Mouse (Mus musculus): ENCODE results near the gene F11r. TPM values are rescaled to one million over a fixed set of nuclear protein-coding genes. Genes with fewer than 3 reads are reported as not detected.

Gene F11r
- total RNA-seq (2021): 1 to 10 TPM; 4.2 to 6.0 TPM
- long read RNA-seq, experiment 1, partial matches to known transcripts: 0 of 1 reads
- long read RNA-seq, experiment 1, other reads (novel, unspliced or antisense): 0 of 1 reads
- long read RNA-seq, experiment 2, partial matches to known transcripts: 0 of 1 reads
- long read RNA-seq, experiment 2, other reads (novel, unspliced or antisense): 1 of 1 reads

DNA sequence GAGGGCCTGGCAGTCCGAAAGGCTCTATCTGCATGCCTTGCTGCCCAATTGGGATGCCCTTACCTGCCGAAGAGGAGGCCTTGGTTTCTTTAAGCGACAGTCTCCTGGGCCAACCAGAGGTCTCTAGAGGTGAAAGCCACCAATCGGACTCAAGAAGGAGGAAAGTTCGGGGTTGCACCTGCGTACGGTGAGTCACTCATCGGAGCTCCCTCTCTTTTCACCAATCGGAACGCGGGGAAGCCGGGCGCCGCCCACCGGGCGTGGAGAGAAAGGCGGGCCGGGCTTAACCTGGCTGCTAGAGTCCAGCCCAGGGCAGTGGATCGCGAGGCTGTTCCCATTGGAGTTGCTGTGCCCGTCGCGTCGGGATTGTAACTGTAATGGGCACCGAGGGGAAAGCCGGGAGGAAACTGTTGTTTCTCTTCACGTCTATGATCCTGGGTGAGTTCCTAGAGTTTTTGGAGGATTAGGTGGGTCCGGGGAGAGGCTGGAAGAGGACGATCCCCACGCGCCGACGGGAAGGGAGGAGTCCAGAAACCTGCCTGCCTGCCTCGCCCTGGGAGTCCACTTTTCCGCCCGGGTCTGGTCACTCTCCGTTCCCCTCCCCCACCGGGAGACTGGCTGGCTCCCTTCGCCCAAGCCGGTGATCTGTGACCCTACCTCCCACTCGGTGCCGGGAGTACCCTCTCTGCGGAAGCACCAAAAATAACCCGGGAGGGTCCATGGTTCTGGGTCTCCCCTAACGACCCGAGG lies at the start of gene F11r:
TSS of gene F11r (plus strand) at position 272 of the 750 bp plus-strand sequence.
- intact Hi-C loops (cut with DNase I): no loop called here

GRCm38 (mm10) chr1:171388376-171389102 lies 48.8 kb upstream of the F11r start, which contains the start of gene Arhgap30:
Arhgap30 (plus strand) TSS chr1:171388954.
- DNase-seq: peak; percentile 43
- H3K27ac ChIP-seq: peak within 1 kb of the TSS; percentile 54
- peak within 1 kb of the TSS; percentile 45 for H3K4me3 ChIP-seq
- intact Hi-C loops (cut with DNase I): no loop called here
- TF ChIP-seq CTCF (IDR thresholded peaks at IDR 0.05): no peak

More for the DNA sequence above, at the start of gene F11r:
- H3K27ac ChIP-seq: peak within 1 kb of the TSS; percentile 79
- DNase-seq: peak; percentile 74
- peak within 1 kb of the TSS; percentile 68 for H3K4me3 ChIP-seq
- peak; percentile 25; the same call in 1 of the 2 replicates for TF ChIP-seq CTCF (IDR thresholded peaks at IDR 0.05)

DNA sequence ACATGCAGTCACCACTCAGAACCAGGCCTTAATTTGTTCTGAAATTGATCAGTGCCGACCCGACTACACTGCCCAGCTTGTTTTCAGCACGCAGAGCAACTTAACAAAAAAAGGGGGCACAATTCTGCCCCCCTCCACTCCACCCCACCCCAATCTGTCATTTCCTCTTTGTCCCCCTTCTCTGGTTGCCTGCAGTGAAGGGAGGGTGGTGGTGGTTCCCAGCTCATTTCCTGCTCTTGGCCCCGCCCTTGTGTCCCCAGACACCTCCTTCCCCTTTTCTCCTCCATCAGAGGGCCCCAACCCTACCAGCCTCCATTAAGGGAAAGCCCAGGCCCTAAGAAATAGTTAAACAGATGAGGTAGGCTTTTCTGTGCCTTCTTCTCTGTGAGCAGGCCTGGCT lies 47.2 kb upstream of the F11r start:
- H3K27ac ChIP-seq: peak overlapping the region; percentile 54

DNA sequence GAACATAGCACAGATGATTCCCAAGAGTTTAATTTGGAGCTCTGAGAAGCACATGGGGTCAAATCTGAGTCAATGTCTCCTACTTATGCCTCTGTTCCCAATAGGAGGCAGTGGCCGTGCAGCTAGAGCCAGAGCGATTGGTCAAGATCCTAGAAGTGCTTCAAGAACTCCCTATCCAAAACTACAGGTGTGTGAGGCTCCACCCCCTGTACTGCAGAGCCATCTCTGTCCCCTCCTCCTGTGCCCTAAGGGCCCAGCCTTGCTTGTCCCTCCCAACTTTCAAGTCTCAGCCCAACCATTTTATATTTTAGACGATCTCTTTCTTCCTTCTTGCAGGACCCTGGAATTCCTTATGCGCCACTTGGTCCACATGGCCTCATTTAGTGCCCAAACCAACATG lies 35.5 kb upstream of the F11r start:
- TF ChIP-seq CTCF (IDR thresholded peaks at IDR 0.05): no peak
- DNase-seq: no peak
- H3K27ac ChIP-seq: no peak overlapping the region
- intact Hi-C loops (cut with DNase I): no loop called here
- no peak overlapping the region for H3K4me3 ChIP-seq

More for the DNA sequence above, 47.2 kb upstream of the F11r start:
- intact Hi-C loops (cut with DNase I): no loop called here
- H3K4me3 ChIP-seq: peak overlapping the region; percentile 45
- peak; percentile 36 for DNase-seq
- TF ChIP-seq CTCF (IDR thresholded peaks at IDR 0.05): no peak

DNA sequence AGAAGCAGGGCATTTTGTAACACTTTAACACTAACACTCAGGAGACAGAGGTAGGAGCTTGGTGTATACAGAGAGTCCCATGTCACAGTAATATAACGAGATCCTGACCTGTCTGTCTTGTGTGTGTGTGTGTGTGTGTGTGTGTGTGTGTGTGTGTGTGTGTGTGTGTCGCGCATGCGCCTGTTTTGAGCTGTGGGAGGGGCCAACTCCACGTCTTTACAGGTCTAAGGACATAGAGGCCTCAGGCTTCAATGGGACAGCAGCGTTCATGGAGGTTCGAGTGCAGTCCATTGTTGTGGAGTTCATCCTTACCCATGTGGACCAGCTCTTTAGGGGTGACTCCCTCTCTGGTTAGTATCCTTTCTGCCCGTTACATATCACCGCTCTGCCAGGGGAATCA lies 34.3 kb upstream of the F11r start:
- intact Hi-C loops (cut with DNase I): no loop called here
- no peak for DNase-seq
- no peak for TF ChIP-seq CTCF (IDR thresholded peaks at IDR 0.05)
- no peak overlapping the region for H3K27ac ChIP-seq
- H3K4me3 ChIP-seq: no peak overlapping the region

- no peak overlapping the region for H3K27ac ChIP-seq
- DNase-seq: no peak
- no peak for TF ChIP-seq CTCF (IDR thresholded peaks at IDR 0.05)
- H3K4me3 ChIP-seq: no peak overlapping the region
- intact Hi-C loops (cut with DNase I): no loop called here
These were observed 30.1 kb upstream of the F11r start for GRCm38 (mm10) chr1:171407263-171407662.

- Histone ChIP-seq H3K27ac (peak overlapping the region; percentile 98; the same call in 1 of the 2 replicates), H3K4me3 (no peak overlapping the region)
- TF ChIP-seq CTCF (IDR thresholded peaks at IDR 0.05): no peak
- intact Hi-C loops (cut with DNase I): loop anchor here (5.0 to 10.0 kb wide), 2 partner anchors 48 to 65 kb away; partner anchors contain the start of gene Klhdc9
- no peak for DNase-seq
These were observed 27.1 kb upstream of the F11r start for GRCm38 (mm10) chr1:171410231-171410630.

DNA sequence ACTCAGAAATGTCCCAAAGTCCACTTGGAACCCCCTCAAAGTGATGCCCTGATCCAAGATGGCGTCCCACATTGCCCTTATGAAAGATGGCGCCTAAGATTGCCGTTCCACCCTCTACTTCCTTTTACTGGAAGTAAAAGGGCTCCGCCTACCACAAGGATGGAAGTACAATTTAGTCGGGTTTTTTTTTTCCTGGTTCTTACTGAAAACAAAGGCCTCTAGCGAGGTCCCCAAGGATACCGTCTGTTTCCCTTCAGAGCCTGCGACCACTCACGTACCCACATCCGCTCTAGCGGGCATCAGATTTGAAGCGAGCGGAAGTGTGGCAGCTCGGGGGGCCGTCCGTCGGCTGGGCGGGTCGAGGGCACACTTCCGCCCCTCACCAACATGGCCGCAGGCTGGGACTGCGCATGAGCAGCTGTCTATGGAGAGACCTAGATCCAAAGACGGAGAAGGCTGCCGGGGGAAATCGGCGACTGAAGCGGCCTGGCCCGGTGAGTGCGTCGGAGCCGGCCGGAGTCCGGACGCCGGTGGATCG lies 26.3 kb upstream of the F11r start, which contains the start of gene Usf1:
TSS of gene Usf1 (plus strand) at position 367 of the 538 bp plus-strand sequence.
- intact Hi-C loops (cut with DNase I): loop anchor here (5.0 to 10.0 kb wide), 2 partner anchors 49 to 64 kb away; partner anchors contain the start of gene Klhdc9
- Histone ChIP-seq H3K4me3 (peak within 1 kb of the TSS; percentile 85), H3K27ac (peak within 1 kb of the TSS; percentile 98)
- TF ChIP-seq CTCF (IDR thresholded peaks at IDR 0.05): no peak
- peak; percentile 97 for DNase-seq

DNA sequence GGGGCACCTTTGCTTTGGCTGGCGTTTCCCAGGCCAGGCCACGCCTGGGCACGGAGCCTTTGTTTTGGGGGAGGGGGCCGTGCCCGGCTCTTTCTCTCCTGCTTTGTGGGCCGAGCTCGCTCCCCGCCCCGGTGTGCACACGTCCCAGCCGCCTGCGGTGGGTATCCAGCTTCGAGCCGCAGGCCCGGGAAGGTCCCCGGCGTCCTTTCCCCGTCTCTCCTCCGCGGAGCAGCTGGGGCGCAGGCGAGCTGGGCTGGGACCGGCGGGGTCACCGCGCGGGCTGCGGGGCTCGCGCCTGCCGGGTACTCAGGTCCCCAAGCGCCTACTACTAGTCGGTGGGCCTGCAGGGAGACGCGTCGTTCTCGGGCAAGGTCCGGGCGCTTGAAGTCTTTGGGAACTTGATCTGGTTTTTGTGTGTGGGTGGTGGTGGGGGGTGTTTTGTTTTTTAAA lies 25.8 kb upstream of the F11r start:
- intact Hi-C loops (cut with DNase I): loop anchor here (5.0 to 10.0 kb wide), 2 partner anchors 49 to 63 kb away; partner anchors contain the start of gene Klhdc9
- Histone ChIP-seq H3K4me3 (peak overlapping the region; percentile 85), H3K27ac (peak overlapping the region; percentile 98)
- no peak for TF ChIP-seq CTCF (IDR thresholded peaks at IDR 0.05)
- DNase-seq: peak; percentile 74

DNA sequence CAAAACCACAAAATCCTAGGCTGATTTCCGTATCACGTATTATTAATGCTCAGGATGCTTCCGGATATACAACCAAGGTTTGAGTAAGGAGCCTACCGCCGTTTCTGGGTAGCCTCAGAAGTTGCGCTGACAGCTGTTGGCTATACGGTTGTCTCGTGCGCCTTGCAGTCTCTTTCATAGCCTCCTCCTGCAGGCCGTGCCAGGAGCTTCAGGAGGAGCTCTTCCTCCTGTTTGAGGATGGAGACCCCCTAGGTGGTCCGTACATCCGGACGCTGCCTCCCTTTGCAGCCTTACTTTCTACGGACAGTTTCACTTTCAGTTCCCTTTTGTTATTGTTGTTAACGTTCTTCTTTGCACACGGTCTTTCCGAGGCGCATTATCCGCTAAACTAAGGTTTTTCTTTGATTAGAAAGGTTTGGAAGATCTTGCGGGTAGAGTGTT lies 25.3 kb upstream of the F11r start:
- Histone ChIP-seq H3K27ac (peak overlapping the region; percentile 98), H3K4me3 (peak overlapping the region; percentile 85)
- no peak for DNase-seq
- intact Hi-C loops (cut with DNase I): loop anchor here (5.0 to 10.0 kb wide), 2 partner anchors 50 to 63 kb away; partner anchors contain the start of gene Klhdc9
- no peak for TF ChIP-seq CTCF (IDR thresholded peaks at IDR 0.05)

- DNase-seq: no peak
- H3K4me3 ChIP-seq: peak overlapping the region; percentile 85
- TF ChIP-seq CTCF (IDR thresholded peaks at IDR 0.05): no peak
- intact Hi-C loops (cut with DNase I): loop anchor here (5.0 to 10.0 kb wide), 2 partner anchors 50 to 62 kb away; partner anchors contain the start of gene Klhdc9
- peak overlapping the region; percentile 98 for H3K27ac ChIP-seq
These were observed 24.9 kb upstream of the F11r start for GRCm38 (mm10) chr1:171412446-171412845.

- intact Hi-C loops (cut with DNase I): loop anchor here (5.0 to 10.0 kb wide), 2 partner anchors 51 to 61 kb away; partner anchors contain the start of gene Klhdc9
- Histone ChIP-seq H3K27ac (no peak overlapping the region), H3K4me3 (no peak overlapping the region)
- no peak for TF ChIP-seq CTCF (IDR thresholded peaks at IDR 0.05)
- no peak for DNase-seq
These were observed 23.7 kb upstream of the F11r start for GRCm38 (mm10) chr1:171413608-171414007.
